Mouse (Mus musculus) adrenal gland, postnatal 36 days (tissue): ENCODE data around the gene Lamc2. TPM values are rescaled to one million over a fixed set of nuclear protein-coding genes. Genes with fewer than 3 reads are reported as not detected.

Experiments used
- DNase-seq, 2 experiments: peaks; one replicate each; pipeline ENCODE4 v3.0.0; 2021; ENCODE audit warnings: mixed read lengths in 1 of 2
- total RNA-seq, 2 experiments: library from RNA; stranded (reverse); gene quantifications; 2 replicates each; pipeline ENCODE4 v1.2.3; 2021

Lamc2 gene
- total RNA-seq, 2 experiments from 2014 or later, result 1.0 to 2.8 TPM

DNA sequence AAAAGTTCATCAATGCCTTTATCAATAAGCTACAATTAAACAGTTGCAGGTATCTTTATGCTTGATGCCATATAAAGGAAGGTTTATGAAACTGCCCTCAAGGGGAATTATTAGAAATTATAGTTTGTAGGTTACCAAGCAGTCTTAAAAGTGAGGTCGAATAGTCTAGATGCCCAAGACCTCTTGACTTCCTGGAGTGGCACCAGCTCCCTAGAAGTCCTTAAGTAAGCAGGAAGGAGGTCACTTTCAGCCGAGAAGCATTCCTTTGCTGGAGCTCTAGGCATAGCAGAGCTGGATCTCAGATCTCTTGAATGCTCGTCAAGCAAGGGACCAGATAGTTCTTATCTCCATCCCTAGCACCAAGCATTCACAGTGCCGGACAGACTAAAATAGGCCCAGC is 58.6 kb downstream of the Lamc2 start:
- DNase-seq, result no peak

DNA sequence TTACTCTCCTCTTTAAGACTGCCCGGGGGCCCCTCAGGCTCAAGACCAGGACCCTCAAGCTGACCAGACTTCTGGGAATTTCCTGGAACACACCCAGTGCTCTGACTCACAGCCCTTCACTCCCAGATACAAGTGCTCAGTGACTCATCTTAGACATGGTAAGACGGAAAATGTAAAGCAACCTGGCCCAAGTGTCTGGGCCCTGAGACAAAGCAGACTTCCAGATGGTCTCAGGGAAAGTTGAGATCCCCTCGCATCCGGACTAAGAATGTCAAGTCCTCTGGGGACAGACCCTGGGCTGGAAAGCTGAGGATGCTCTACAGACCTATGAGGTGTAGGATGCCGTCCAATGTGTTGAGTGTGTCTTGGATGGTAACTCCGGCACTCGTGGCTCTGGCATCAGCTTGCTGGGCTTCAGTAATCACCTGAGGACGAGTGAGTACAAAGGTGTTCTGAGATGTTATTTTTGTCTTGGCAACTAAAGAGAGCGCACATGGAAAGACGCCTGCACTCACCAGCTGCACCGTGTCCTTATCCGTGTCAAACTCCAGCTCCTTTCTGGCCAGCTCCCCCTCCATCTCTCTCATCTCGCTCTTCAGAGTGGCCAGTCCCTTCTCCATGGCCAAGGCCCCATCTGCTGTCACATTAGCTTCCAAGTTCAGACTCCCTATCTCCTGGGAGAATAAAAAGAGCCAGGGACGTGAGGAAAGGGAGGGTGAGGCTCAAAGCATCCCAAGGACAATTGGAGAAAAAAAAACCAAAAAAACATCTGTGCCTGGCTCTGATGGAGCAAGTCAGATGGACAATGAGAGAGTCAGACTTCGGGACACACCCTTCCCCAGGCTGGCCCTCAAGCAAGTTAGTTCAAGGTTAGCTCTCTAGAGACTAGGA is 59.5 kb downstream of the Lamc2 start:
- peak in 1 of 2 experiments; percentile 20 for DNase-seq

DNA sequence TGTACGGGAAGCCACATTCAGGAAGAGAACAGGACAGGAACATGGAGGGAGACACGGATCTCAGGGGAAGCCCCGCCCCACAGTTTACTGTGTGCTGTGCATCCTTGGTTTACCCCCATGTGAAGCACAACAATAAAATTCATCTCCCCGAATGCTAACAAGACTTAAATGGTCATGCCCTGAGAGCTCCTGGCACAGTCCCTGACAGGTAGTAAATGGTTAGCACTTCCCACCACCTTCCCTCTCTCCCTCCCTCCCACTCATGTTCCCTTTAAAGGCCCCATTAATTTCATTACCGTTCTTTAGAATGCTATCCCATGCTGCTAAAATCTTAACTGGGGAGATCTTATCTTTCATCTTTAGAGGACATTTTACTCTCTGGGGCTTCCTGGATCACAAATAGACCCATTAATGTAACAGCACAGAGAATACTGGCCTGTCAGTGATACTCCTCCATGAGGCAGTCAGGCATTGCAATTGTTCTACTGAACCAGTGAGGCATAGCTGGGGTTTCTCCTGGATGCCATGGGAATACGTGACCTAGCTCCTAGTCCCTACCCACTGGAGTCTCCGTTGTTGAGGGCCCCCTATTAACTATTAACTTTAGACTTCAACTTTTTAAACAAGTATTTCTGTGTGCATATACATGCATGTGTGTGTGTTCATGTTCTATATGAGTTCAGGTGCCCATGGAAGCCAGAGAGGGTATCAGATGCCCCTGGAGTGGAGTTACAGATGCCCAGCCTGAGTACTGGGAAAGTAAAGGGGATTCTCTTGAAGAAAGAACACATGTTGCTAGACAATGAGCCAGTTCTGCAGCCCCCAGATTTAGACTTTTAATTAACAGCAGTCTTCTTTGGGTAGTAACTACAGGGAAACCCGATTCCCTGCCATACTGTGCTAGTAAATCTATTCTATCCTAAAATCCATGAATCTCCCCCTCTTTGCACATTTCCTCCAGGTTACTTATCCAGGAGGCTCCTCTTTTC is 60.7 kb downstream of the Lamc2 start:
- DNase-seq, result no peak

DNA sequence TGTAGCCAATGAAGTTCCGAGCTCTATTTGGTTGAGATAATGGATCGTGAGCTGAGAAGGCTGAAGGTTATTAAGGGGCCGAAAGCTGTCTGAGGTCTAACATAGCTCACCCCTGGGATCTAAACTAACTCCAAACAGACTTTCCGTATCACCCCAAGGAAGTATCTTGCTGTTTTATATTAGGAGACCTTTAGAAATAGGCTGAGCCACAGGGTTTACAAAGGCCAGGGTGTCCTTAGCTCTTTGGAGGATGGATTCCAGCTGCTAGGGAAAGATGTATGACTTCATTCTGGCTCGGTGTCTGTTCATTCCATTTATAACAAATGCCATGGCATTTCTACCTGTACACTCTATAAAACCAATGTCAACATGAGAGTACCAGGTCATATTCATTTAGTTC is 61.7 kb downstream of the Lamc2 start:
- DNase-seq, result no peak

DNA sequence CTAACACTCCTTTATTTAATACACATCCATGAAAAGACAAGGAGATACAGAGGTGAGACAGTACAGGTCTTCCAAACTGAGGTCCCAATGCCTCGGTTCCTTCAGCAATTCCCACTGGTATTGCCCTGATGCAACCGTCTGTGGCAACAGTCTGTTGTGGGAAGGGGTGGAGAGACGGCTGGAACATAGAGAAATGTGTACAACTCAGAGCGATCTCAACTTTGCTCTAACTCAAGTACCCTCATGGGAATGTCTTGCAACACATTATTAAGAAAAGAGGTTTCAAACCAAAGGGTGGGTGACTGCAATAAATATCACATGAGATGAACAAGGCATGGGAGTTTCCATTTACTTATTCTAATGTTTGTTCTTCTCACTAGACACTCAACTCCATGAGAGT is 63.5 kb downstream of the Lamc2 start:
- DNase-seq, result peak in 1 of 2 experiments; percentile 37

DNA sequence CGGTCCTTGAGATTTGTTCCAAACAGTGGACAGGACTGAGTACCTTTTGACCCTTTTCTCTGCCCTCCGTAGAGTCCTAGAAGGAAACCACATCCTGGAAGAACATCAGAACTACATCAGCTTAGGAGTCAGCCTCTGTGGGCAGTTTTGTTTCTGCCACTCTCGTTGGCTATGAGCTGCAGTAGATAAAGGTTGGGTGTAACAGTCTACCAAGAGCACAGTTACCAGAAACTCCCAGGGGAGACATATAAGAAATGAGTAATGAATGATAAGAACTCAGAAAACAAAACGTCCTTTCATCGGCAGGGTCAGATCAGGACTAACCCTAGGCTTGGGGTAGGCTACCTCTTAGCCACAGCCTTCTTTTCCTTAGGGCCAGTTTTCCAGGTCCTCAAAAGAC is 64.9 kb downstream of the Lamc2 start:
- DNase-seq, result no peak

DNA sequence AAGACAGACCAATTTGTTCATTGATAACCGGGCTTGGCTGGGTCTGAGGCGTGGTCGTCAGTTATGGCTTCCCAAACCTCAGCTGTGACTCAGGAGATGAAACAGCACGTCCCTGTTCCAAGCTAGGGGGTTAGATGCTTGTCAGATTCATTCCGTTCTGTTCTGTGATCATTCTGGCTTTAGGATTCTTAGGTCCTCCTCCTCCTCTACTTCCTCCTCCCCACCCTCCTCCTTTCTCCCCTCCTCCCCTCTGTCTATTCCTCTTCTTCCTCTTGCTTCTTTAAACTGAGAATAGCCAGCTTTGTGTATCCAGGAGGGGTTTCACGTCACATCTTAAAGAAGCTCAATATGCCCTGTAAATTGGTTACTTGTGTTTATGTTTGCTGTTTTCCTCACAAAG is 65.7 kb downstream of the Lamc2 start:
- no peak for DNase-seq

DNA sequence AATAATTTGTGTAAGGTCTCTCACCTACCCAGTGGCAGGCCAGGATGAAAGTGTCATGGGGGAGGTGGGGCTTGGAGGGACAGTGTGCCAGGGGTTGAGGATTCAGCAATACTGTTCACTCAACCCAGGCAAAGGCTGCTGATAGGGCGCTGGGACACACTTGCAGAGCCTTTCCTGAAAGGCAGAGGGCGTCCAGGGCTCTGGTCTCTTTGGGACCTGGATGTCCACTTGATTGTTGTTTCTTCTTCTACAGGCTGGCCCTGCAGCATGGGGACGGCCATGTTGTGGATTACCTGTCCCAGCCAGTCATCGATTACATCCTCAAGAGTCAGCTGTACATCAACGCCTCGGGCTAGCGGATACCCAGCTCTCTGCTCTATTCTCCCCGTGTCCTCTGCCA is 70.9 kb downstream of the Lamc2 start:
- peak in 1 of 2 experiments; percentile 26 for DNase-seq

DNA sequence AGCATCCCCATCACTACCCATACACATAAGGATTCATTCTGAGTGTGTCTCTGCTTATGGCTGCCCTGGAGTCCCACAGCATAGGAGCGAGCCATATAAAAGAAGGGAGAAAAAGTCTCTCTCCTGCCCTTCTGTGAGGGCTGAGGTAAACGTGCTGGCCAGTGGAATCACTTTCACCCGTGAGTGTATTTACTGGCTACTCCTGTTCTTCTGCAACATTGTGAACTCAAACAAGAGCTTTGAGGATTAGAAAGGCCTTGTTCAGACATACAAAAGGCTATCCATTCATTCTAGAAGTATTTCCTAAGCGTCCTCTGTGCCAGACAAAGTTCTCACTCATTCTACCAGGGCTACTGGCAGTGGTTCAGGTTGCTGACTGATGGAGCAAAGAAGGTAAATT is 74.7 kb downstream of the Lamc2 start:
- no peak for DNase-seq

DNA sequence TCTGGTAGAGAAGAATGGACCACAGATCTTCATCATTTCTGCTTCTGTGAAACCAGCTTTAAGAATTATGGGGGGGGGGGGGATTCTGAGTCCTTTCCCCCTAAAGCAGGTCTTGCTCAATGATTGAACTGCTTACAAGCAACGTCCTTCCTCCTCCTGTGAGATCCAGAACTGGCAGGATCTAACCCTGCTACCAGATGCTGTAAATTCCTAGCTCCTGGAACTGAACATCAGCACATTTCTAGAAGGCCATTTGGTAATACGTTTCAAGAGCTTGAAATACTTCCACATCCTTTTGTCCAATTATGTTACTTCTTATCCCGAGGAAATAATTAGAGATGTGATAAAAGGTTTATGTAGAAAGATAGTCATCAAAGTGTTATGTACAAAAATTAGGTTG is 76.4 kb downstream of the Lamc2 start:
- no peak for DNase-seq

DNA sequence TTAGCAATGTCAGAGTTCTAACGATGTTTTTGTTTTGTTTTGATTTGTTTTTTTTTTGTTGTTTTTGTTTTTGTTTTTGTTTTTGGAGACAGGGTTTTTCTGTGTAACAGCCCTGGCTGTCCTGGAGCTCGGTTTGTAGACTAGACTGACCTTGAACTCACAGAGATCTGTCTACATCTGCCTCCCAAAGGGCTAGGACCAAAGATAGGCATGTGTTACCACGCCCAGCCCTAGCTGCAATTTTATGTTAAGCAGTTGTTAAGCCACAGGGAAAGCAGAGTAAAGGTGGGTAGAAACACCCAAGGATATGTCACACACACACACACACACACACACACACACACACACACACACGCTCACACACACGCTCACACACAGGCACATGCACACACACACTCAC is 76.9 kb downstream of the Lamc2 start:
- DNase-seq, result no peak

DNA sequence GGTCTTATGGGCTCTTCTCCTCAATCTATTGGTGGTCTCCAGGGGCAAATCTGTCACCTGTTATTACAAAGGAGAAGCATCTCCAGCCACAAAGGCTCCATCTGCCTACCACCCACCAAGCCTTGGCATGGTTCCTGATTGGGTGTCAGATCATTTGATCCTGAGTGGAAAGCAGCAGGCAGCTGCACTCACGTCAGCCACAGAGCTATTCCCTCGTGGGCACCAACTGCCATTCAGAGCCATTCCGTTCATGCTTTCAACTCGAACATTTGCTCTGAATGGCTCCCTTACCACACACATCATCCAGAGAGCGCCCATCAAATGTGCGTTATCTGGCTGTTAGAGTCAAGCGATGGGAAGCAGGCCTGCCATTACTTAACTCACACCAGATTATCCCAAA is 78.4 kb downstream of the Lamc2 start:
- DNase-seq, result no peak

DNA sequence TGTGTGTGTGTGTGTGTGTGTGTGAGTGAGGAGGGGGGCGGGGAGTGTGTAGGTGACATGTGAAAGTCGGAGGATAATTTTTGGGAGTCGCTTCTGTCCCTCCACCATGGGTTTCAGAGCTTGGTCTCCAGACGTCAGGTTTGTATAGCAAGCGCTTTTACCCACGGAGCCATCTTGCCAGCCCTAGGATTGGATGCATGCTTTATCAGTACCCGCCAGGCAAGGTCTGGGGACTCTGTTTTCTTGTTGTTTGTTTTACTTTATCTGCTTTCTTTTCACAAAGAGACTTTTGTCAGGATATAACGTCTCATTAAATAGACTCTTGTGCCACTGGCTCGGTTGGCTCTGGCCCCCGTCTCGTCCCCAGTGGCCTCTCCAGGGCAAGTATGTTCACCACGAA is 81.4 kb downstream of the Lamc2 start:
- no peak for DNase-seq

DNA sequence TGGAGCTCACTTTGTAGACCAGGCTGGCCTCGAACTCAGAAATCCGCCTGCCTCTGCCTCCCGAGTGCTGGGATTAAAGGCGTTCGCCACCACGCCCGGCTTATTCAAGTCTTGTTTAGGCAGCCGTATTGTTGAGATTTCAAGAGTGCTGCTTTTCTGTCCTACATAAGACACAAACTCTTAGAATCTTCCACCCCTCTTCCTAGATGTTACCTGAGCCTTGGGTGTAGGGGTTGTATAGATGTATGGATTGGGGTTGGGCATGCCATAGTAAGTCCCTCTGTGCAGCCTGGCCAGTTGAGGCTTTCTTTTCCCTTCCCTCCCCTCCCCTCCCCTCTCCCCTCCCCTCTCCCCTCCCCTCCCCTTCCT is 83.1 kb downstream of the Lamc2 start:
- DNase-seq, result no peak

DNA sequence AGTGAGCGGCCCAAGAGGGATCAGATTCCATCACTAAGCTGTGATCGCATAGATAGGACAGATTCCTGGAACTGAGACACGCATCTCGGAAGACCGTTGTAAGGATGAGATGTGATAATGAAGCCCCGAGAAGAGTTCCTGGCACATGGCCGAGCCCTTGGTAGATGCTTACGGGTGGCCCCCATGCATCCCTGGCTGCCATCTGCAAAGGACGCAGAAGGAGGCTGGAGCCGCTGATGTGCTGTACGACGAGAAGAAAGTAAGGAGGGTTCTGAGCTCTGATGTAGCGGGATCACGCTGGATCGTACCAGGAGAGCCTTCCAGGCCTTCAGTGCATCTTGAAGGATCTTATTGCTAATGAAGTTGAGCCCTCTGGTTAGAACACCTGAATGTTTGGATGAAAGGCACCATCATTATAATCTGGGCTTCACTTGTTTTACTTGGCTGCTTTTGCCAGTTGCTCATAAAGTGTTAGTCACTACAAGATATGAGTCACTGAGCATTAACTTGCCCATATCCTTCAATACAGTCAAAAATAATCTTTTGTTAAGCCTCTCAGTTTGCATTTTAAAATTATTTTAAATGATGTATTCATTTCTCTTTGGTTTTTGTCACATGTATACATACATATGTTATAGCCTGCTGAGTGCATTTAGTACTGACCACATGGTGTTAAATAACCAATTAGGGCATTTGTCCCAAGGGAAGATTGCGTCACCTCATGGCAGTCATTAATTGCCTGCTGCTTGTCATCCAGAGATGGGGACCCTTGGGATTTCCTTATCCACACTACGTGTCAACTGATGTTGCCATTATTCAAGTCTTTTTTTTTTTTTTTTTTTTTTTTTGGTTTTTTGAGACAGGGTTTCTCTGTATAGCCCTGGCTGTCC is 83.7 kb downstream of the Lamc2 start:
- DNase-seq, result no peak

DNA sequence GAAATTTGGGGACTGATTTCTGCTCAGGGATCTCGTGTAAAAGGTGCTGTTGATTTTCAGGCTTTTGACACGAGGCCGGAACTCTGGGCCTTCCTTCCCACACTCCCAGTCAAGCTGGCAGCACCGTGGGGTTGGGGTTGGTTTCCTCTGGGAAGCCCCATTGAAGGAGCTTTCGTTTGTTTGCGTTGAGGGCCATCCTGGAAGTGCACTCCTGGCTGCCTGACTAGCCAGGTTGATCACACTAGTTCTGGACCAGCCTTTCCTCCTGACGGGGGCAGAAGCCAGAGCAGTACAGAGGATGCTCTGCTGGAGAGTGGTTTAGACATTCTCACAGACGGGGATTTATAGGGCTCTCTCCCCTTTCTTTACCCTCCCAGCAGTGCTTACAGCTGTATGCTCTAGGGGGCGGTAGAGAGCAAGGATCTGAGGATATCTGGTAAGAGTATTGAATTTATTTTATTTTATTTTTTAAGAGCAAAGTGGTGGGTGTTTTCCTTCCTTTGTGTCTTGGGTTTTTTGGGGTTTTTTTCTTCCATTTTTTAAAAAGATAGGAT is 84.8 kb downstream of the Lamc2 start:
- peak; percentile 62 to 78 for DNase-seq

DNA sequence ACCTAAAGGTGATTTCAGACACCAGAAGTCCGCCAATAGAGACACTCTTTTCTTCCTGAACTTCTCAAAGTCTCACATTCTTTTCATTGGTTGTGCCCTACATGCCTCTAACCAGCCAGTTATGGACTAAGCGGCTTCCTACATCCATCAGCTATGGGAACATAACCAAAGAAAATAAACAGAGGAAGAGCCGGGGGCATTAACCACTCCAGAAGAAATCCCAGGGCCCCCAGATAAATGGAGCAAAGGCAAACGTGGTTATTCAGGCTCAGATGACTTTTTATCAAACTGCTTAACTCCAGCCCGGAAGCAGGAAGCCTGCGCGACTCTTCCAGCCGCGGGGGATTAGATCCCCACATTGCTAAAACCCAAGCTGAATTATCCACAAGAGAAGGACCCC is 85.3 kb downstream of the Lamc2 start:
- DNase-seq, result no peak

DNA sequence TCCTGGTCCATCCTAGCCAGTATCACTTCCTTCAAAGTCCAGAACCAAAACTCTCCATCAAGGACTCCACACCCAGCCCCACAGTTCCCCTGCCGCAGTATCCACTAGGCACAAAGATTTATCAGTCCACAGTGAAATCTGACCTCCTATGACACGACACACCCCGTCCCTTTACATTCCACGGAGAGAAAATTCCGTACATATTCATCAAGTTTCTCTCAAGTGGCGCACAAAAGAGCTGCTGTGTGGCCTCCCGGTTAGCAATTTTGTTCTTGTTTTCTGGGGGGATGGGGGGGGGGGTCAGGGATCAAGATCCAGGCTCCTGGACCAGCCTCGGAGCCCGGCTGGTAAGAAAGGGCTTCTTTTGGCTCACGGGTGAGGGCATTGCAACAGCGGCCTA is 87.7 kb downstream of the Lamc2 start:
- no peak for DNase-seq

DNA sequence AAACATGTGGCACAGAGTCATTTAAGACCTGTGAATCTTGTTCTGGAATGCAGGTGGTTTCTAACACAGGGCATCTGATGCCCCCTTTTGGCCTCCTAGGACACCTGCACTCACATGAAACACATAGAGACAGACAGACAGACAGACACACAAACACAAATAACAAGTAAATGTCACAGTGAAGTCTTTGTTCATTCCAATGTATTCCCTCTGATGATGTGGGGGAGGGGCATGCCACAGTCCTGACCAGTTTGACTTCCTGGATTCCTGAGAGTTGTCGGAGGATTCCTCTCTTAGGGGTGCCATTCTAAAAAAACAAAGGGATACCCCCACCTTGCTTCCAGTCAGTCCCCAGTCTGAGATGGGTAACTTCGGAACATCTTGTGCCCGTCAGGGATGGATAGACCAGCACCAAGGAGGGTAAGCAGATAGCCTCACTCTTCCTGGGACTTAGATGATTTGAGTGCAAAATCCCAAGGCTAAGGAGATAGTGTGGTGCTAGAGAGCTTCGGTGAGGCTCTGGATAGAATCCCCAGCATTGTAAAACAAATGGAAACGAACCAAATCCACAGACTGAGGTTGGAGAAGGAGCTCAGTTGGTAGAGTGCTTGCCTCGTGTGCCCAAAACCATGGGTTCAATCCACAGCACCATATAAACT is 89.1 kb downstream of the Lamc2 start:
- no peak for DNase-seq

DNA sequence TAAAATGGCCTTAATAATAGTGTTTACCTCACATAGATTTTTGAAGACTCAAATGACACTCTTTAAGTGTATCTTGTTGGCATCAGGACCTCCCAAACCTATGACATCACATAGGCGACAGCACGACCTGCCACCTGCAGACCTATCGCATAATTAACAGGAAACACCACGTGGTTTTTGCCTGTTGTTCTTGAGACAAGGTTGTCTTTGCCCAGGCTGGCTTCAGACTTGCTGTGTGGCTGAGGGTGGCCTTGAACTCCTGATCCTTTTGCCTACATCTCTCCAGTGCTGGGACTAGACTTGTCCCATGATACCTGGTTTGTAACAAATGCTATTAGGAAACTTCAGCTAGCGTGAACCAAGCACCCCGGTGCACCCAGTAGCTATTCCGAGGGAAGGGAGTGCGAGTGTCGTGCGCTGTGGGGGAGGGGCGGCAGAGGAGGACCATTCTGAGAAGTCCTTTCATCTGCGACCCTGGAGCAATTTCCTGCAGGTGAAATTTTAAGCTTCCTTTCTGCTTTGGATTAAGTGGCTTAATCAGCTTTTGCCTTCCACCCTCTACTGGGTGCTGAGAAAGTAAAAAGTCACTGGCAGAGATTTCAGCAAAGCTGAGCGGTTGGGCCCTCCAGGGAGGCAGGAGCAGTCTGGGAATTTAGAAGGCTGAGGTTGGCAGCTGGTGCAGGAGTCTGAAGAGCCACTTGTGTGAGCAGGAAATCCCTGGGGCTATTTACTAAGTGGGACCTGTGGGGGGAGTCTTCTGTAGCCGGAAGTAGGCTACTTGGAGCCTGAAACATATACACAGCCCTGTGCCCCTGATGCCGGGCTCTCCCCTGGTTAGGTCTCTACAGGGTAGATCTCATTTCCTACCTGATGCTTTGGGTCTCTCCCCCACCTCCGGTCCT is 90.2 kb downstream of the Lamc2 start:
- no peak for DNase-seq
